Mouse (Mus musculus) lung, embryonic 16.5 days (tissue): Measurements from ENCODE around the gene Gm10401. TPM values are rescaled to one million over a fixed set of nuclear protein-coding genes. Genes with fewer than 3 reads are reported as not detected.
A peak's percentile ranks its signal among the peaks of the same experiment; 100 is the strongest.
"Not testable (repeated sequence)": the region's sequence is repeated elsewhere in the genome, so short reads cannot be mapped to it uniquely, and the experiment has no call there.

Source experiments
- ATAC-seq: fragments of 200-750 bp; cut with Nextera tagmentation; 2 replicates; pipeline ENCODE4 v1.8.0; 2017; ENCODE audit warnings: low read depth, mild to moderate bottlenecking, moderate library complexity
- H3K27ac ChIP-seq: fragments of 300-500 bp; sonication (generic); 2 replicates; pipeline ENCODE4 v1.5.1; 2014; ENCODE audit warnings: mild to moderate bottlenecking, control low read depth, low read length
- H3K27me3 ChIP-seq: fragments of 300-500 bp; sonication (generic); 2 replicates; pipeline ENCODE4 v1.6.1; 2014; ENCODE audit warnings: low read depth, low read length, mixed read lengths; ENCODE audit not compliant: control insufficient read depth, insufficient read depth
- H3K36me3 ChIP-seq: fragments of 300-500 bp; sonication (generic); 2 replicates; pipeline ENCODE4 v1.6.1; 2014; ENCODE audit warnings: low read length; ENCODE audit not compliant: control insufficient read depth, insufficient read depth
- H3K4me1 ChIP-seq: fragments of 300-500 bp; sonication (generic); replicated peaks from 2 replicates; pipeline ENCODE4 v1.6.1; 2014; ENCODE audit warnings: low read length, mixed read lengths; ENCODE audit not compliant: control insufficient read depth, insufficient read depth
- H3K4me2 ChIP-seq: fragments of 300-500 bp; sonication (generic); 2 replicates; pipeline ENCODE4 v1.6.1; 2014; ENCODE audit warnings: low read depth, low read length, control low read depth
- H3K4me3 ChIP-seq: fragments of 300-500 bp; sonication (generic); 2 replicates; pipeline ENCODE4 v1.5.1; 2014; ENCODE audit warnings: mild to moderate bottlenecking, low read length, control low read depth
- H3K9ac ChIP-seq: fragments of 300-500 bp; sonication (generic); 2 replicates; pipeline ENCODE4 v1.6.1; 2014; ENCODE audit warnings: low read length, control low read depth
- H3K9me3 ChIP-seq: fragments of 300-500 bp; sonication (generic); 2 replicates; pipeline ENCODE4 v1.6.1; 2016; ENCODE audit warnings: low read length; ENCODE audit not compliant: control insufficient read depth
- WGBS: fragments of 180-500 bp; shearing (Covaris S2); extraction: QIAGEN DNeasy Blood & Tissue Kit; methylation state at CpG from one replicate; pipeline ENCODE4 v1.1.7; 2014; 5-methylcytosine and 5-hydroxymethylcytosine counted together
- polyA plus RNA-seq: library from polyadenylated mRNA; unstranded; fragments of >200 nt; fragmentation: Nextera tagmentation; extraction: Ambion mirVana; gene quantifications from 2 replicates; pipeline ENCODE4 v1.2.1, GENCODE M21; 2015

Gene Gm10401
- polyA plus RNA-seq, 1 experiment from 2014 or later, result 25.4 TPM

- H3K36me3 ChIP-seq, result peaks cover 16% of the 10 kb centered on the region; the same call in 1 of the 2 replicates
- peak; percentile 32; the same call in 1 of the 2 replicates for ATAC-seq
- no peak overlapping the region for H3K4me3 ChIP-seq
These were observed 26.6 kb upstream of the Gm10401 start for GRCm38 (mm10) chr5:115124690-115125089.

GRCm38 (mm10) chr5:115120978-115121377 is 22.9 kb upstream of the Gm10401 start:
- Histone ChIP-seq H3K4me2 (no peak overlapping the region), H3K4me1 (peaks cover 19% of the 10 kb centered on the region), H3K4me3 (no peak overlapping the region), H3K9me3 (no peaks in the 10 kb centered on the region), H3K27me3 (no peaks in the 10 kb centered on the region), H3K27ac (no peak overlapping the region), H3K36me3 (peaks cover 6% of the 10 kb centered on the region; the same call in 1 of the 2 replicates), H3K9ac (no peak overlapping the region)
- 80% methylated on average over 5 of the region's 5 CpGs for WGBS
- ATAC-seq, result no peak

More at GRCm38 (mm10) chr5:115124690-115125089, 26.6 kb upstream of the Gm10401 start:
- no peak overlapping the region for H3K9ac ChIP-seq
- no peak overlapping the region for H3K4me2 ChIP-seq
- H3K27ac ChIP-seq, result no peak overlapping the region
- WGBS, result 91% methylated on average over 6 of the region's 6 CpGs
- H3K27me3 ChIP-seq, result no peaks in the 10 kb centered on the region
- peaks cover 8% of the 10 kb centered on the region for H3K4me1 ChIP-seq
- H3K9me3 ChIP-seq, result no peaks in the 10 kb centered on the region

- peak; percentile 98 for ATAC-seq
- Histone ChIP-seq H3K27ac (peak within 1 kb of the TSS; percentile 67), H3K27me3 (no peaks in the 10 kb centered on the region), H3K9ac (peak within 1 kb of the TSS; percentile 89), H3K4me2 (peak within 1 kb of the TSS; percentile 82), H3K4me3 (peak within 1 kb of the TSS; percentile 99), H3K36me3 (peaks cover 14% of the 10 kb centered on the region; the same call in 1 of the 2 replicates), H3K9me3 (no peaks in the 10 kb centered on the region), H3K4me1 (peaks cover 11% of the 10 kb centered on the region; the same call in 1 of the 2 replicates)
- WGBS, result under 1% methylated on average over 37 of the region's 39 CpGs
These were observed 21.0 kb upstream of the Gm10401 start, which contains the start of gene Acads for GRCm38 (mm10) chr5:115118961-115119570. Gene Acads, minus strand, starts transcription at chr5:115119346.

GRCm38 (mm10) chr5:115117467-115117866 is 19.4 kb upstream of the Gm10401 start:
- no peaks in the 10 kb centered on the region for H3K9me3 ChIP-seq
- WGBS, result 78% methylated on average over 13 of the region's 13 CpGs
- H3K4me2 ChIP-seq, result no peak overlapping the region
- no peak overlapping the region for H3K4me3 ChIP-seq
- no peak overlapping the region for H3K9ac ChIP-seq
- H3K27me3 ChIP-seq, result no peaks in the 10 kb centered on the region
- ATAC-seq, result no peak
- H3K27ac ChIP-seq, result no peak overlapping the region
- H3K4me1 ChIP-seq, result peaks cover 11% of the 10 kb centered on the region; the same call in 1 of the 2 replicates
- peaks cover 15% of the 10 kb centered on the region; the same call in 1 of the 2 replicates for H3K36me3 ChIP-seq

GRCm38 (mm10) chr5:115116426-115116825 is 18.3 kb upstream of the Gm10401 start:
- peaks cover 15% of the 10 kb centered on the region; the same call in 1 of the 2 replicates for H3K36me3 ChIP-seq
- peaks cover 11% of the 10 kb centered on the region; the same call in 1 of the 2 replicates for H3K4me1 ChIP-seq
- ATAC-seq, result no peak
- H3K9me3 ChIP-seq, result no peaks in the 10 kb centered on the region
- WGBS, result 76% methylated on average over 3 of the region's 3 CpGs
- H3K27ac ChIP-seq, result no peak overlapping the region
- no peaks in the 10 kb centered on the region for H3K27me3 ChIP-seq
- H3K4me3 ChIP-seq, result no peak overlapping the region
- no peak overlapping the region for H3K9ac ChIP-seq
- H3K4me2 ChIP-seq, result no peak overlapping the region

- H3K36me3 ChIP-seq, result peaks cover 17% of the 10 kb centered on the region; the same call in 1 of the 2 replicates
- H3K27ac ChIP-seq, result no peak overlapping the region
- ATAC-seq, result no peak
- no peak overlapping the region for H3K9ac ChIP-seq
- 94% methylated on average over 8 of the region's 8 CpGs for WGBS
- no peak overlapping the region for H3K4me3 ChIP-seq
- H3K4me1 ChIP-seq, result peaks cover 11% of the 10 kb centered on the region; the same call in 1 of the 2 replicates
- no peak overlapping the region for H3K4me2 ChIP-seq
- no peaks in the 10 kb centered on the region for H3K27me3 ChIP-seq
- H3K9me3 ChIP-seq, result no peaks in the 10 kb centered on the region
These were observed 16.4 kb upstream of the Gm10401 start for GRCm38 (mm10) chr5:115114501-115114900.

- H3K36me3 ChIP-seq, result peaks cover 17% of the 10 kb centered on the region; the same call in 1 of the 2 replicates
- 92% methylated on average over 12 of the region's 12 CpGs for WGBS
- no peak overlapping the region for H3K4me3 ChIP-seq
- H3K9ac ChIP-seq, result no peak overlapping the region
- H3K4me1 ChIP-seq, result peaks cover 4% of the 10 kb centered on the region; the same call in 1 of the 2 replicates
- no peak overlapping the region for H3K27ac ChIP-seq
- H3K4me2 ChIP-seq, result no peak overlapping the region
- H3K27me3 ChIP-seq, result no peaks in the 10 kb centered on the region
- H3K9me3 ChIP-seq, result no peaks in the 10 kb centered on the region
- ATAC-seq, result no peak
These were observed 15.1 kb upstream of the Gm10401 start for GRCm38 (mm10) chr5:115113244-115113643.

- WGBS, result 84% methylated on average over 8 of the region's 8 CpGs
- H3K27ac ChIP-seq, result no peak overlapping the region
- no peak overlapping the region for H3K4me3 ChIP-seq
- peaks cover 15% of the 10 kb centered on the region; the same call in 1 of the 2 replicates for H3K36me3 ChIP-seq
- H3K9me3 ChIP-seq, result no peaks in the 10 kb centered on the region
- ATAC-seq, result no peak
- no peaks in the 10 kb centered on the region for H3K4me1 ChIP-seq
- no peak overlapping the region for H3K4me2 ChIP-seq
- H3K9ac ChIP-seq, result no peak overlapping the region
- H3K27me3 ChIP-seq, result no peaks in the 10 kb centered on the region
These were observed 13.1 kb upstream of the Gm10401 start for GRCm38 (mm10) chr5:115111156-115111555.

- 94% methylated on average over 23 of the region's 23 CpGs for WGBS
- not testable (repeated sequence) for H3K4me3 ChIP-seq, H3K9me3 ChIP-seq, ATAC-seq, H3K36me3 ChIP-seq, H3K27me3 ChIP-seq, H3K27ac ChIP-seq, H3K9ac ChIP-seq, H3K4me2 ChIP-seq, H3K4me1 ChIP-seq
These were observed 5.2 kb upstream of the Gm10401 start for GRCm38 (mm10) chr5:115103253-115103652.
